Mouse (Mus musculus): ENCODE results near the gene Nsf.

GRCm38 (mm10) chr11:103909396-103909795 is 44.5 kb downstream of the Nsf start:
- TF ChIP-seq POLR2A (IDR thresholded peaks at IDR 0.05; ENCODE audit: insufficient read depth, low read depth, low read length) (no peak), CTCF (IDR thresholded peaks at IDR 0.05; ENCODE audit: insufficient read depth, low read depth, low read length) (no peak)

All from olfactory bulb, adult 2 months (tissue).